Mouse (Mus musculus) spleen, adult 2 months (tissue): ENCODE results near the gene Ezh2. TPM values are rescaled to one million over a fixed set of nuclear protein-coding genes. Genes with fewer than 3 reads are reported as not detected.
A peak's percentile ranks its signal among the peaks of the same experiment; 100 is the strongest.
"Not testable (repeated sequence)": the region's sequence is repeated elsewhere in the genome, so short reads cannot be mapped to it uniquely, and the experiment has no call there.

ENCODE experiments used
- DNase-seq, 2 experiments: peaks; one replicate each; pipeline versions ENCODE4 v3.0.0 to v3.0.0-alpha.2; 2012 to 2021; ENCODE audit warnings: low spot score in 2 of 2, low read depth in 1 of 2
- H3K27ac ChIP-seq: fragments of 200-500 bp; 2 replicates; pipeline ENCODE4 v1.5.1; 2012; ENCODE audit warnings: low read length, inconsistent platforms; ENCODE audit not compliant: insufficient read depth
- H3K27me3 ChIP-seq: fragments of 200-500 bp; 2 replicates; pipeline ENCODE4 v1.6.1; 2012; ENCODE audit warnings: mild to moderate bottlenecking, moderate library complexity, low read length, inconsistent platforms; ENCODE audit not compliant: control insufficient read depth, insufficient read depth
- H3K36me3 ChIP-seq: fragments of 200-500 bp; 2 replicates; pipeline ENCODE4 v1.6.1; 2012; ENCODE audit warnings: mild to moderate bottlenecking, low read length, inconsistent platforms; ENCODE audit not compliant: control insufficient read depth, insufficient read depth
- H3K4me1 ChIP-seq: fragments of 200-500 bp; 2 replicates; pipeline ENCODE4 v1.6.1; 2011; ENCODE audit warnings: inconsistent platforms; ENCODE audit not compliant: control insufficient read depth, insufficient read depth, insufficient read length
- H3K4me3 ChIP-seq: fragments of 200-500 bp; 2 replicates; pipeline ENCODE4 v1.5.1; 2011; ENCODE audit warnings: mild to moderate bottlenecking, inconsistent platforms; ENCODE audit not compliant: insufficient read depth, insufficient read length; ENCODE audit errors: extremely low read depth
- CTCF ChIP-seq: fragments of 200-500 bp; IDR thresholded peaks from 2 replicates; pipeline ENCODE4 v1.5.1; 2011; ENCODE audit warnings: mild to moderate bottlenecking, inconsistent platforms; ENCODE audit not compliant: insufficient read depth, insufficient read length, insufficient replicate concordance; ENCODE audit errors: extremely low read depth
- POLR2A ChIP-seq: fragments of 200-500 bp; IDR thresholded peaks from 2 replicates; pipeline ENCODE4 v1.6.1; 2011; ENCODE audit warnings: low read depth, low read length, inconsistent platforms
- WGBS: fragments of 180-500 bp; shearing (Covaris S2); methylation state at CpG from one replicate; pipeline ENCODE4 v1.1.7; 2018; 5-methylcytosine and 5-hydroxymethylcytosine counted together
- polyA plus RNA-seq: library from polyadenylated mRNA; depleted of rRNA; stranded (reverse); fragments of >200 nt; gene quantifications from 2 replicates; pipeline ENCODE4 v1.2.3, GENCODE M21; 2012

Gene Ezh2
- polyA plus RNA-seq, 1 experiment = 6.8 TPM

GRCm38 (mm10) chr6:47627978-47628377 is 32.8 kb upstream of the Ezh2 start:
- Histone ChIP-seq H3K4me3 (no peak overlapping the region), H3K4me1 (no peaks in the 10 kb centered on the region), H3K27ac (no peak overlapping the region), H3K36me3 (no peaks in the 10 kb centered on the region), H3K27me3 (no peaks in the 10 kb centered on the region)
- DNase-seq = no peak
- 80% methylated on average over 3 of the region's 3 CpGs for WGBS
- no peak for TF ChIP-seq CTCF
- no peak for TF ChIP-seq POLR2A

- H3K27me3 ChIP-seq, DNase-seq, H3K36me3 ChIP-seq, H3K27ac ChIP-seq, H3K4me1 ChIP-seq, H3K4me3 ChIP-seq: not testable (repeated sequence)
- 91% methylated on average over 3 of the region's 3 CpGs for WGBS
These were observed 31.8 kb upstream of the Ezh2 start for GRCm38 (mm10) chr6:47626976-47627375.

GRCm38 (mm10) chr6:47621039-47621438 is 25.9 kb upstream of the Ezh2 start:
- DNase-seq = no peak
- 59% methylated on average over 2 of the region's 2 CpGs for whole genome bisulfite sequencing
- Histone ChIP-seq H3K27ac (no peak overlapping the region), H3K4me3 (no peak overlapping the region), H3K36me3 (no peaks in the 10 kb centered on the region), H3K4me1 (no peaks in the 10 kb centered on the region), H3K27me3 (no peaks in the 10 kb centered on the region)
- TF ChIP-seq CTCF (no peak), POLR2A (no peak)

GRCm38 (mm10) chr6:47608306-47608705 is 13.2 kb upstream of the Ezh2 start:
- H3K4me3 ChIP-seq, H3K36me3 ChIP-seq, H3K4me1 ChIP-seq, H3K27me3 ChIP-seq, DNase-seq, H3K27ac ChIP-seq: not testable (repeated sequence)
- 88% methylated on average over 5 of the region's 5 CpGs for WGBS

GRCm38 (mm10) chr6:47601931-47602330 is 6.8 kb upstream of the Ezh2 start:
- no peak for DNase-seq
- 85% methylated on average over 1 of the region's 1 CpGs for WGBS
- Histone ChIP-seq H3K27me3 (no peaks in the 10 kb centered on the region), H3K4me3 (no peak overlapping the region), H3K4me1 (no peaks in the 10 kb centered on the region), H3K36me3 (no peaks in the 10 kb centered on the region), H3K27ac (no peak overlapping the region)
- no peak for TF ChIP-seq POLR2A
- TF ChIP-seq CTCF = no peak

- peak overlapping the region; percentile 87 for H3K27ac ChIP-seq
- no peak for DNase-seq
- TF ChIP-seq POLR2A = no peak
- H3K4me3 ChIP-seq = peak overlapping the region; percentile 88
- no peaks in the 10 kb centered on the region for H3K4me1 ChIP-seq
- 1% methylated on average over 6 of the region's 6 CpGs for whole genome bisulfite sequencing
- no peaks in the 10 kb centered on the region for H3K36me3 ChIP-seq
- H3K27me3 ChIP-seq = no peaks in the 10 kb centered on the region
These were observed 555 bp upstream of the Ezh2 start for GRCm38 (mm10) chr6:47595696-47596095.

- 1% methylated on average over 74 of the region's 74 CpGs for WGBS
These were observed 853 bp downstream of the Ezh2 start for GRCm38 (mm10) chr6:47594141-47594835.

More at GRCm38 (mm10) chr6:47594141-47594835, 853 bp downstream of the Ezh2 start:
- DNase-seq = peak; percentile 45 to 63
- Histone ChIP-seq H3K27me3 (no peaks in the 10 kb centered on the region), H3K27ac (peak overlapping the region; percentile 82), H3K36me3 (no peaks in the 10 kb centered on the region), H3K4me3 (peak overlapping the region; percentile 88), H3K4me1 (no peaks in the 10 kb centered on the region)
- TF ChIP-seq POLR2A = no peak
